Comparison of ENCODE assay signal across 19 mouse cellular contexts in the genomic region with DNA sequence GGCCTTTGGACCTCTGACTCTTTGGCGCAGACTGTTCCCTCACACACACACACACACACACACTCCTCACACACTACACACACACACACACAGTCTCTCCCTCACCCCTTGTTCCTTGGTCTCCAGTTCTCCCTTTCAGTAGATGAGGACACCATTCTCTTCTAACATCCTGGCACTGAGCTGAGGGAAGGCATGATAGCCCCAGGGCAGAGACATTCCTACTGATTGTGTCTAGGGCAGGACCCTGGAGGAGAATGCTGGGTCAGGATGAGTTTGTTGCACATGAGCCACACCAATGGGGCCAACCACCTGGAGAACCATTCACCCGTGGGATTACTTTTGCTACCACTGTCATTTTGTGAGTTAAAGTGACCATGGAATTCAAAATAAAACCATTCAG.
"Had no signal": no experiment of that assay in that cellular context is flagged by ENCODE, and none has a peak within 500 bp of the region (broad histone marks: within the 10 kb centered on the region; RNA-seq: fewer than 3 reads in every experiment).

No protein-coding gene starts in this region.

- DNase-seq: lung, adult 2 months; lung, postnatal 14 days; lung, postnatal 36 days; midbrain, embryonic 14.5 days; retina, postnatal 1 day; right cerebral cortex, adult 18-20 months; right cerebral cortex, postnatal 25 days; right cerebral cortex, postnatal 4 days; spleen, adult 18-20 months; thymus, adult 18-20 months; thymus, postnatal 14 days; thymus, postnatal 36 days had no signal

- H3K4me3 ChIP-seq: lung, embryonic 15.5 days; midbrain, embryonic 10.5 days; midbrain, embryonic 12.5 days; myocyte; neural tube, embryonic 13.5 days; neural tube, embryonic 15.5 days had no signal

- H3K27ac ChIP-seq: lung, embryonic 15.5 days; macrophage; midbrain, embryonic 10.5 days; midbrain, embryonic 12.5 days; neural tube, embryonic 13.5 days; neural tube, embryonic 15.5 days had no signal

- H3K4me1 ChIP-seq: lung, embryonic 15.5 days; midbrain, embryonic 10.5 days had no signal
